25 mouse cellular contexts compared by ENCODE assay signal in the genomic region with DNA sequence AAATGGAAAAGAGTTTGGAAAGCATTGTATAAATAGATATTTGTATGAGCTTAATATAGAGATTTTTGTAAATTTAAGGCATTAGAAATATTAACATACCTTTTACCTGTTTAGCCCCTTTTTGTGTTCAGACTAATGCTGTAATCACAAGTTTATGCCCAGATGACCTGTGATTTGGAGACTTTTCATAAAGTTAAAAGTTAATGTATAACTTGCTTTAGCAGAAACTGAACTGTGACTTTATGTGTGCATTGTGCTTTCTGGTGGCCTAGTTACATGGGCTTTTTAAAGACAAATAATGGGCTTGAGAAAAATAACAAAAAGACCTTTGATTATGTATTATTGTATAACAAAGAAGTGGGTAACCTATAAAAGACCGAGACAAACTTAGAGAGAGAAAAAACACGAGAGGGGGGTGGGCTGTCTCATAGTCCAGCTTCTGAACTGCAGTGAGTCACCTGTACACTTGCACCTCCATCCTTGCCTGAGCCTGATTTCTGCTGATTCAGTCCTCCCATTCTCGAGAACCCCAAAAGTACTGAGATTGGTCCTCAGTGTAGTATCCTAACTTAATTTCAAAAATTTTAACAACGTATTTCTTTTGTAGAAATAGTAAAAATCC.
"Had no signal": no experiment of that assay in that cellular context is flagged by ENCODE, and none has a peak within 500 bp of the region (broad histone marks: within the 10 kb centered on the region; RNA-seq: fewer than 3 reads in every experiment).

No protein-coding gene starts in this region.

- H3K27me3 ChIP-seq: heart, embryonic 13.5 days; heart, embryonic 15.5 days; hindbrain, embryonic 13.5 days; hindbrain, embryonic 15.5 days; limb, embryonic 12.5 days; liver, embryonic 13.5 days had no signal

- H3K9me3 ChIP-seq: heart, embryonic 13.5 days; heart, embryonic 15.5 days; hindbrain, embryonic 13.5 days; hindbrain, embryonic 15.5 days; limb, embryonic 10.5 days; limb, embryonic 12.5 days; liver, embryonic 13.5 days had no signal

- H3K4me2 ChIP-seq: heart, embryonic 11.5 days; heart, embryonic 13.5 days; heart, embryonic 15.5 days; hindbrain, embryonic 13.5 days; hindbrain, embryonic 15.5 days; limb, embryonic 12.5 days; liver, embryonic 11.5 days; liver, embryonic 13.5 days had no signal

- ATAC-seq: forebrain, embryonic 16.5 days; hindbrain, postnatal 0 days had no signal

- H3K9ac ChIP-seq: heart, embryonic 13.5 days; heart, embryonic 15.5 days; hindbrain, embryonic 13.5 days; hindbrain, embryonic 15.5 days; limb, embryonic 12.5 days; liver, embryonic 13.5 days had no signal

- H3K36me3 ChIP-seq: heart, embryonic 13.5 days; heart, embryonic 15.5 days; hindbrain, embryonic 13.5 days; hindbrain, embryonic 15.5 days; limb, embryonic 10.5 days; limb, embryonic 12.5 days; liver, embryonic 13.5 days had no signal

- H3K4me1 ChIP-seq: heart, embryonic 13.5 days; heart, embryonic 15.5 days; hindbrain, embryonic 13.5 days; hindbrain, embryonic 15.5 days; limb, embryonic 10.5 days; limb, embryonic 12.5 days; liver, embryonic 13.5 days had no signal

- H3K4me3 ChIP-seq: gastrocnemius, adult 2 months; heart, adult 2 months; heart, embryonic 13.5 days; heart, embryonic 15.5 days; hindbrain, embryonic 13.5 days; hindbrain, embryonic 15.5 days; layer of hippocampus, adult 2 months; left cerebral cortex, adult 2 months; limb, embryonic 10.5 days; limb, embryonic 12.5 days; liver, embryonic 13.5 days had no signal

- DNase-seq: gastrocnemius, adult 2 months; gastrocnemius, postnatal 10 days; gastrocnemius, postnatal 36 days; heart, adult 11 months; heart, adult 2 months; heart, postnatal 14 days; heart, postnatal 36 days; kidney, adult 2 months; kidney, adult 9 months; kidney, postnatal 10 days; kidney, postnatal 25 days; kidney, postnatal 4 days; liver, embryonic 13.5 days had no signal

- H3K27ac ChIP-seq: gastrocnemius, adult 2 months; heart, adult 2 months; heart, embryonic 13.5 days; heart, embryonic 15.5 days; hindbrain, embryonic 13.5 days; hindbrain, embryonic 15.5 days; hindbrain, postnatal 0 days; layer of hippocampus, adult 2 months; left cerebral cortex, adult 2 months; limb, embryonic 10.5 days; limb, embryonic 12.5 days; liver, embryonic 13.5 days had no signal
